Mouse (Mus musculus): ENCODE data around the gene Syn3. TPM values are rescaled to one million over a fixed set of nuclear protein-coding genes. Genes with fewer than 3 reads are reported as not detected.
A peak's percentile ranks its signal among the peaks of the same experiment; 100 is the strongest.

Syn3 gene
- polyA plus RNA-seq, 1 experiment from 2014 or later = 29.9 TPM

- H3K36me3 ChIP-seq (ENCODE audit: control insufficient read depth, insufficient read depth, low read length) = no peaks in the 10 kb centered on the region
- no peak overlapping the region for H3K9ac ChIP-seq (ENCODE audit: low read depth, low read length)
- no peak overlapping the region for H3K27ac ChIP-seq (ENCODE audit: low read depth, low read length)
- H3K4me1 ChIP-seq (ENCODE audit: control insufficient read depth, insufficient read depth, low read depth, low read length) = no peaks in the 10 kb centered on the region
- 84% methylated on average over 6 of the region's 6 CpGs for WGBS
- no peaks in the 10 kb centered on the region for H3K9me3 ChIP-seq (ENCODE audit: control insufficient read depth, low read length)
- no peak overlapping the region for H3K4me2 ChIP-seq (ENCODE audit: low read length)
- no peak for ATAC-seq
- no peaks in the 10 kb centered on the region for H3K27me3 ChIP-seq (replicated peaks; ENCODE audit: control insufficient read depth, insufficient read depth, low read length)
- no peak overlapping the region for H3K4me3 ChIP-seq (ENCODE audit: low read length)
Observed at GRCm38 (mm10) chr10:86174017-86174416, 324.7 kb downstream of the Syn3 start.

DNA sequence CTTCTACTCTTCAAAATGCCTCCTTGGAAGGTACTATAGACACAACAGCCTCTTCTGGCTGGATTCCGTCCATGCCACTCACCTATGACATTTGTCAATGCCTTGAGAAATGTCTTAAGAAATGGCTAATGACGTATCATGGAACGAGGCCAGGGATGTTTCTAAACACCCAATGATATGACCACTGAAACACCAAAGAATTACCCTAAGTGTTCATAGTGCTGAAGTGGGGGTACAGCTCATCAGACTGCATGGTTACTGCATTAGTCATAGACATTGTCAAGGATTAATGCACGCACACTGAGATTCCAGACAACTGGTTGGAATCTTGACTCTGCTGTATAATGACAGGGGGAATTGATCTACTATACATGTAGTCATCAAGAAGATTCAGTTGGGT, 325.4 kb downstream of the Syn3 start:
- Histone ChIP-seq H3K4me2 (ENCODE audit: low read length) (no peak overlapping the region), H3K4me3 (ENCODE audit: low read length) (no peak overlapping the region), H3K36me3 (ENCODE audit: control insufficient read depth, insufficient read depth, low read length) (no peaks in the 10 kb centered on the region), H3K27ac (ENCODE audit: low read depth, low read length) (no peak overlapping the region), H3K9ac (ENCODE audit: low read depth, low read length) (no peak overlapping the region), H3K27me3 (replicated peaks; ENCODE audit: control insufficient read depth, insufficient read depth, low read length) (no peaks in the 10 kb centered on the region), H3K9me3 (ENCODE audit: control insufficient read depth, low read length) (no peaks in the 10 kb centered on the region), H3K4me1 (ENCODE audit: control insufficient read depth, insufficient read depth, low read depth, low read length) (no peaks in the 10 kb centered on the region)
- 92% methylated on average over 4 of the region's 4 CpGs for whole genome bisulfite sequencing
- ATAC-seq = no peak

DNA sequence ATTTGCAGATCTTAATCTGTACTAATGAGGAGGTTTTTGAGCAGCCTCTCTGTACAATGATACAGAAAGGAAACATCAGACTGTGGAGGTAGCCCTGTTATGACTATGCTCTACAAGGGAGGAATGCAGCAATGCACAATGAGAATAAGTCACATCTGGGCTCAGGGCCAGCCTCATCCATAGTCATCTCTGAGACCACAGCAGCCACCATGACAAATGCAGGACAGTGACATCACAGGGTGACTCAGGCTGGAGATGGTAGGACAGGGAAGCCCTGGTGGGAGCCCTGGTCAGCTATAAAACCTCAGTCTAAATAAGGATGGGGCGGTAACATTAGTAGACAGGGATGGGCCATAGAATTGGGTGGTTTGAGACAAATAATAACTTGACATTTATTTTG, 327.4 kb downstream of the Syn3 start:
- 96% methylated on average over 1 of the region's 1 CpGs for WGBS
- no peak for ATAC-seq
- no peak overlapping the region for H3K4me2 ChIP-seq (ENCODE audit: low read length)

DNA sequence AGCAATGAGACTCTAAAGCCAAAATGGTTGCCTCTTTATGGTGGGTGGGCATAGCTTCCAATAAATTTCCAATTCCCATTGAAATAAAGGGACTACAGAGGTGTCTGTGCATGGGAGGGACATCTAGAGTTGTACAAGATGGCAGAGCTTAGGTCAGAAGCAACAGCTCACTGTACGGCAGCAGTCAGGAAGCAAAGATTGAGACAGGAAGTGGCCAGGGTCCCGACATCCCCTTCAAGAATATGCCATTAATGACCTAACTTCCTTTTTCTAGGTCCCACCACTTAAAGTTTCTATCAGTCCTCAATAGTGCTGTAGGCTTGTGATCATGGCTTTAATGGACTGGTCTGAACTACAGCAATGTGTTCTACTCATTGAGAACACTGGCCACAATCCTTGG, 330.6 kb downstream of the Syn3 start:
- Histone ChIP-seq H3K4me3 (ENCODE audit: low read length) (no peak overlapping the region), H3K36me3 (ENCODE audit: control insufficient read depth, insufficient read depth, low read length) (no peaks in the 10 kb centered on the region), H3K27me3 (replicated peaks; ENCODE audit: control insufficient read depth, insufficient read depth, low read length) (no peaks in the 10 kb centered on the region), H3K27ac (ENCODE audit: low read depth, low read length) (no peak overlapping the region), H3K4me1 (ENCODE audit: control insufficient read depth, insufficient read depth, low read depth, low read length) (no peaks in the 10 kb centered on the region; the same call in 1 of the 2 replicates), H3K9me3 (ENCODE audit: control insufficient read depth, low read length) (no peaks in the 10 kb centered on the region), H3K9ac (ENCODE audit: low read depth, low read length) (no peak overlapping the region), H3K4me2 (ENCODE audit: low read length) (no peak overlapping the region)
- no peak for ATAC-seq
- WGBS = 96% methylated on average over 2 of the region's 2 CpGs

More for the DNA sequence above, 327.4 kb downstream of the Syn3 start:
- Histone ChIP-seq H3K4me1 (ENCODE audit: control insufficient read depth, insufficient read depth, low read depth, low read length) (no peaks in the 10 kb centered on the region; the same call in 1 of the 2 replicates), H3K9me3 (ENCODE audit: control insufficient read depth, low read length) (no peaks in the 10 kb centered on the region), H3K4me3 (ENCODE audit: low read length) (no peak overlapping the region), H3K36me3 (ENCODE audit: control insufficient read depth, insufficient read depth, low read length) (no peaks in the 10 kb centered on the region), H3K9ac (ENCODE audit: low read depth, low read length) (no peak overlapping the region), H3K27ac (ENCODE audit: low read depth, low read length) (no peak overlapping the region), H3K27me3 (replicated peaks; ENCODE audit: control insufficient read depth, insufficient read depth, low read length) (no peaks in the 10 kb centered on the region)

DNA sequence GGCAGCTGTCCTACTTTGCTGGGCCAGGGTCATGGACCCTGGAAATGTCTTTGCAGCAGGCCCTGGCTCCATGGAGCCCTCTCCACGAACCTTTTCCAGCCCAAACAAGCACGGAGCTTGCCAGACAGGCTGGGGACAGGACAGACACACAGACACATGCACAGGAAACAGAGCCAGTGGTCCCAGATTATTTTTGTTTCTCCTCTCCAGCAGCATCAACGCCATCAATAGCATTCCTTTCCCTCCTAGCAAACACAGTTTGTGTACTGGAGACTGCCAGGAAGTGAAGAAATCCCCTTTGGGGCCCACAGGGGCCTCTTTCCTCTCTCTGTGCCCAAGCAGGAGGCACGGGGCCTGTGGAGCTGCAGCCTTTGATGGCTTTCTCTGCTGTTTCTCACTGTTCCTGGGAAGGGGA, 331.8 kb downstream of the Syn3 start:
- Histone ChIP-seq H3K36me3 (ENCODE audit: control insufficient read depth, insufficient read depth, low read length) (no peaks in the 10 kb centered on the region), H3K4me2 (ENCODE audit: low read length) (no peak overlapping the region), H3K4me1 (ENCODE audit: control insufficient read depth, insufficient read depth, low read depth, low read length) (no peaks in the 10 kb centered on the region; the same call in 1 of the 2 replicates), H3K4me3 (ENCODE audit: low read length) (no peak overlapping the region), H3K27ac (ENCODE audit: low read depth, low read length) (0 out of 2 replicates have a peak overlapping the region, but pooled peaks have one; percentile 37), H3K27me3 (replicated peaks; ENCODE audit: control insufficient read depth, insufficient read depth, low read length) (no peaks in the 10 kb centered on the region), H3K9me3 (ENCODE audit: control insufficient read depth, low read length) (no peaks in the 10 kb centered on the region), H3K9ac (ENCODE audit: low read depth, low read length) (no peak overlapping the region)
- peak; percentile 68 for ATAC-seq
- WGBS = 18% methylated on average over 4 of the region's 4 CpGs

DNA sequence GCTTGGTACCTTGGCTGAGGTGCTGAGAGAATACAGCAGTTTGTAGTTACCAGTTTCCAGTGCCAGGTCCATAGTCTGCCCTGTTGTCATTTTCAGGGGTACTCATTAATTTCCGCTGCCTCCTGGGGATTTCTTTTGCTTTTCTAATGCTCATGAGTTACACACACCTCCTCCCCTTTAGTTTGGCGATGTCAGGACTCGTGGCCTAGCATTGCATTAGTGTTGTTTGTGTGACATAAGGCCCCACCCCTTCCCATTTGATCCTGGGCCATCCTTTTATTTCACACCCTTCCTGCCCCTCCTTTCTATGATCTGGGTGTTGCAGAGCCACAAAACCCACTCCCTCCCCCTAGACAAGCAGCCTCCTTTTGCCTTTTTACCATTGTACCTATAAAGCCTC, 334.6 kb downstream of the Syn3 start:
- no peak overlapping the region for H3K4me3 ChIP-seq (ENCODE audit: low read length)
- H3K36me3 ChIP-seq (ENCODE audit: control insufficient read depth, insufficient read depth, low read length) = no peaks in the 10 kb centered on the region
- no peak for ATAC-seq
- H3K9me3 ChIP-seq (ENCODE audit: control insufficient read depth, low read length) = no peaks in the 10 kb centered on the region
- WGBS = 36% methylated on average over 3 of the region's 3 CpGs
- H3K27me3 ChIP-seq (replicated peaks; ENCODE audit: control insufficient read depth, insufficient read depth, low read length) = no peaks in the 10 kb centered on the region
- no peaks in the 10 kb centered on the region; the same call in 1 of the 2 replicates for H3K4me1 ChIP-seq (ENCODE audit: control insufficient read depth, insufficient read depth, low read depth, low read length)
- H3K4me2 ChIP-seq (ENCODE audit: low read length) = no peak overlapping the region
- no peak overlapping the region for H3K9ac ChIP-seq (ENCODE audit: low read depth, low read length)
- no peak overlapping the region for H3K27ac ChIP-seq (ENCODE audit: low read depth, low read length)

DNA sequence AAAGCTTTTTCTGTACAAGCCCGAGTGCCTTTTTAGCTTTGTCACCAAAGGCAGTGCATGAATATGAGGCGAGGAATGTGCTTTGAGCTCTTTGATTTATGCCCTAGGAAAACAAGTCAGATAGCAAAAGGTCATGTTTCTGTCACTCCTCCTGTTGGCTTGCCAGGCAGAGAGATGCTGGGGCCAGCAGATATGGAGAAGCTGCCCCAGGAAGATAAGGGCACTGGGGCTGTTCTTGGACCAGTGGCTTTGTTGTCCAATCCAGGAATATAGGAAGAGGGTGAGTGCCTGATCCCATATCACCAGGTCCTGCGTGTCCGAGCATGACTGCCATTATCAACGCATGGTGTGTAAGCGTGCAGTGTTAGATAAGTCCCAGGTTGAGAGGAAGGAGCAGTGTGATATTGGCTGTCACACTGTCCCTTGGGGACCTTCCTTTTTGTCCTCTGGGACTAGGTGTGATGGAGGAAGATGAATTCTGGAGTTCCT, 336.9 kb downstream of the Syn3 start:
- Histone ChIP-seq H3K9me3 (ENCODE audit: control insufficient read depth, low read length) (no peaks in the 10 kb centered on the region), H3K9ac (ENCODE audit: low read depth, low read length) (no peak overlapping the region), H3K27ac (ENCODE audit: low read depth, low read length) (no peak overlapping the region), H3K4me1 (ENCODE audit: control insufficient read depth, insufficient read depth, low read depth, low read length) (no peaks in the 10 kb centered on the region), H3K4me2 (ENCODE audit: low read length) (no peak overlapping the region), H3K27me3 (replicated peaks; ENCODE audit: control insufficient read depth, insufficient read depth, low read length) (no peaks in the 10 kb centered on the region), H3K36me3 (ENCODE audit: control insufficient read depth, insufficient read depth, low read length) (no peaks in the 10 kb centered on the region), H3K4me3 (ENCODE audit: low read length) (no peak overlapping the region)
- 82% methylated on average over 6 of the region's 6 CpGs for WGBS
- no peak for ATAC-seq

DNA sequence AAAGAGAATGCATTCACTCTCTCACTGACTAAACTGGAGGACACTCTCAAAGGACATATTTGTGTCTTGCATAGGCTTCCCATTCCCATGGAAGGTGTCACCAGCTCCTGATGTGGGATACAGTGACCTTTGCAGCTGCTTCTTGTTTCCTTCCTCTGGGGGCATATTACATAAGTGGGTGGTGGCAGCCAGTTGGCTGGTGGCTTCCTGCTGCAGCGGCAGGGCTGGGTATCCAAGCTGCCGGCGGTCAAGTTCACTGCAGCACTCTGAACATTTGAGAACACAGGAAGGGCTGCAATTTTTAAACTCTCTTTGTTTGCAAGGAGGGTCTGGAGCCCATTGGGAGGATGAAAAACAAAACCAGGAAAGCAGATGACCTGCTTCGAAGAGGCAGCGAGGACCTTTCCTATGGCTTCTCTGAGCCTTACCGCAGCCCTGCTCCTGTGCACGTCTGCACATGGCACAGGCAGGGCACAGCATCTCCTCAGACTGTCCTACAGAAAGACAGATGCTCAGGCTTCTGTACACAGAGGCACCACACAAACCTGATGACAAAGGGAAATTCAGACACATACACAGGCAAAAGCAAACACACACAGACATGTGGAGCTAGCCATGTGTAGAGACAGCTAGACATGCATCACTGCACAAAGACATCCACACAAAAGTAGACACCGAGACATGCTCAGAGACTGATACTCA, 340.3 kb downstream of the Syn3 start:
- Histone ChIP-seq H3K9me3 (ENCODE audit: control insufficient read depth, low read length) (no peaks in the 10 kb centered on the region), H3K4me1 (ENCODE audit: control insufficient read depth, insufficient read depth, low read depth, low read length) (no peaks in the 10 kb centered on the region), H3K9ac (ENCODE audit: low read depth, low read length) (no peak overlapping the region), H3K27ac (ENCODE audit: low read depth, low read length) (0 out of 2 replicates have a peak overlapping the region, but pooled peaks have one; percentile 16), H3K4me3 (ENCODE audit: low read length) (no peak overlapping the region), H3K27me3 (replicated peaks; ENCODE audit: control insufficient read depth, insufficient read depth, low read length) (no peaks in the 10 kb centered on the region), H3K36me3 (ENCODE audit: control insufficient read depth, insufficient read depth, low read length) (no peaks in the 10 kb centered on the region), H3K4me2 (ENCODE audit: low read length) (no peak overlapping the region)
- WGBS = 78% methylated on average over 8 of the region's 8 CpGs
- ATAC-seq = 0 out of 2 replicates have a peak, but pooled peaks have one; percentile 19

GRCm38 (mm10) chr10:86155344-86155743, 343.4 kb downstream of the Syn3 start:
- WGBS = 65% methylated on average over 3 of the region's 3 CpGs

More at GRCm38 (mm10) chr10:86155344-86155743, 343.4 kb downstream of the Syn3 start:
- H3K9ac ChIP-seq (ENCODE audit: low read depth, low read length) = no peak overlapping the region
- no peak for ATAC-seq
- no peak overlapping the region for H3K27ac ChIP-seq (ENCODE audit: low read depth, low read length)
- no peak overlapping the region for H3K4me3 ChIP-seq (ENCODE audit: low read length)
- no peaks in the 10 kb centered on the region for H3K4me1 ChIP-seq (ENCODE audit: control insufficient read depth, insufficient read depth, low read depth, low read length)
- no peaks in the 10 kb centered on the region for H3K36me3 ChIP-seq (ENCODE audit: control insufficient read depth, insufficient read depth, low read length)
- no peak overlapping the region for H3K4me2 ChIP-seq (ENCODE audit: low read length)
- H3K9me3 ChIP-seq (ENCODE audit: control insufficient read depth, low read length) = no peaks in the 10 kb centered on the region
- no peaks in the 10 kb centered on the region for H3K27me3 ChIP-seq (replicated peaks; ENCODE audit: control insufficient read depth, insufficient read depth, low read length)

All from hindbrain, embryonic 16.5 days (tissue).